Mouse (Mus musculus) brain, embryonic 14.5 days (tissue): Measurements from ENCODE around the gene Sav1. TPM values are rescaled to one million over a fixed set of nuclear protein-coding genes. Genes with fewer than 3 reads are reported as not detected.

Experiments
- DNase-seq: peaks from one replicate; pipeline ENCODE4 v3.0.0-alpha.2; 2011; ENCODE audit warnings: low read depth
- CTCF ChIP-seq: fragments of 200-500 bp; IDR thresholded peaks from 2 replicates; pipeline ENCODE4 v1.5.1; 2012; ENCODE audit warnings: inconsistent platforms, mild to moderate bottlenecking, moderate library complexity, borderline replicate concordance; ENCODE audit not compliant: insufficient read depth, insufficient read length; ENCODE audit errors: extremely low read depth
- POLR2A ChIP-seq: fragments of 200-500 bp; IDR thresholded peaks from 2 replicates; pipeline ENCODE4 v1.6.1; 2012; ENCODE audit warnings: mild to moderate bottlenecking, inconsistent platforms, borderline replicate concordance; ENCODE audit not compliant: poor library complexity, insufficient read depth, insufficient read length, severe bottlenecking; ENCODE audit errors: extremely low read depth
- polyA plus RNA-seq: library from polyadenylated mRNA; depleted of rRNA; stranded (reverse); fragments of >200 nt; gene quantifications from 2 replicates; pipeline ENCODE4 v1.2.3, GENCODE M21; 2012; rRNA removed

Gene Sav1
- polyA plus RNA-seq, 1 experiment, result 29.6 TPM

DNA sequence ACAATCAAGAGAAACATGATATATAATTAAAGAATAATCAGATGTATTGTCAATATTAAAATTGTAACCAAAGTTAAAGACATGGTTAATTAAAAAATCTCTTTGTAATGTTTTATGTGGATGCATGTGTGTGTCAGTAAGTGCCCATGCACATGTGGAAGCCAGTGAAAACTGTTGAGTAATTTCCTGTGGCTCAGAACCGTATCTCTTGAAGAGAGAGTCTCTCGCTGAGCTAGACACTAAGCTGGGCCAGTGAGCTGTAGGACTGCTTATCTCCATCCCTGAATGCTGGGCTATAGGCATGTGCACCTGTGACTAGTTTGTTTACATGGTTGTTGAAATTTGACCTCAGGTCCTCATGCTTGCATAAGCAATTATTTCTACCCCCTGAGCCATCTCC is 29.4 kb downstream of the Sav1 start:
- DNase-seq, result no peak
- no peak for TF ChIP-seq POLR2A
- TF ChIP-seq CTCF, result no peak

DNA sequence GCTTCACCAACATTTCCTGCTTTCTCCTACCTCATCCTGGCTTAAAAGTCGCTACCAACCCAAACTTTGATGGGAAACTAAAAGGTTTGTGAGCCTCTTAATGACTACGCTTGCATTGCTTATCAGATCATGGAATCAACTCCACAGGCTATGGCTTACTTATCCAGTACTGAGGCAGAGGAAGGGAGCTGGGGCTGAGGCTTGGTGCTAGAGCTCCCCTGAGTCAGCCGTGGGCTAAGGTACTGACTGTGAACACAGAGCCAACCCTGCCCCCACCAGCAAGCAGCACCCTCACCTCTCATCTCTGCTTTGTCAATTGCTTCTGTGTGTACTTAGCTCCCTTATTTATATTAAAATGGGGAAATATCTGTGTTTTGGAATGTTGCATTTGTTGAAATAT is 39.3 kb downstream of the Sav1 start:
- no peak for DNase-seq
- TF ChIP-seq CTCF, result no peak
- TF ChIP-seq POLR2A, result no peak

DNA sequence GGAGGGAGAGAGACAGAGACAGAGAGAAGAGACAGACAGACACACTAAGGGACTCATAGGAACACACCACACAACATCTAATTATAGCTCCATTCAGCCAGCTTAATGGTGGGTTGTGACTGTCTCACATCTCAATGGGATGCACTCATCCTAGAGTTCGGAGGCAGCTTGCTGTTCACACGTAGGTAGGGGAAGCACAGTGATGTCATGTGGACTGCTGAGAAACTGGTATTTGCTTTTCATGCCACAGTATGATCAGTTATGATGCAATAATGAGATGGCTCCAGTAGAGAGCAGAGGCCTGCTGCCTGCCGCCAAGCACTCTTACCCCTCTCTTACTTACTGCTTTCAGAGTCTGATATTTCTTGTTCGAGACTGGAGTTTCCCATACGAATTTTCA is 40.9 kb downstream of the Sav1 start:
- TF ChIP-seq CTCF (no peak), POLR2A (no peak)
- DNase-seq, result no peak

DNA sequence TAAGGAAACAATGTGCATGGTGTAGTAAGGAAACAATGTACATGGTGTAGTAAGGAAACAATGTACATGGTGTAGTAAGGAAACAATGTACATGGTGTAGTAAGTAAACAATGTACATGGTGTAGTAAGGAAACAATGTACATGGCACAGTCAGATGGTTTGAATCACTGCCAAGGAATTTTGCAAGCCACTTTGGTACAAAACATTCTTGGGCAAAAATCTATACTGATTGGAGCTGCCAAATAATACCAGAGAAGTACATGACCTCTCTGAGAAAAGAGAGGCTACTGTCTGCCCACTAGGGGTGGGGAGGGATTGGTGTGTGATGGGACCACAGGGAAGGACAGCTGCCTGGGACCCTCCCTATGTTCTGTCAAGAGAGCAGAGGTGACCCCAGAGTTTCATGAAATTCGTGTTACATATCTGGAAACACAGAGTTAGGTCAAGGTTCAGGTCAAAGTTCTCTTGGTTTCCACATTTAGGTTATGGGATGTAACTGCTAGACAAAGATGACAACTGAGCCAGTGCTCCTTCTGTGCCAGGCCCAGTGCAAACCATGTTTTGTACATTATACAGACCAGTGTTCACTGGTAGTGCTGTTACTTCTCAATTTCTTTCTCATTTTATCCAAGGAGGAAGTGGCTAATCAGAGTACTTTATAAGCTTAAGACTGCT is 45.0 kb downstream of the Sav1 start:
- TF ChIP-seq CTCF (no peak), POLR2A (no peak)
- DNase-seq, result no peak

DNA sequence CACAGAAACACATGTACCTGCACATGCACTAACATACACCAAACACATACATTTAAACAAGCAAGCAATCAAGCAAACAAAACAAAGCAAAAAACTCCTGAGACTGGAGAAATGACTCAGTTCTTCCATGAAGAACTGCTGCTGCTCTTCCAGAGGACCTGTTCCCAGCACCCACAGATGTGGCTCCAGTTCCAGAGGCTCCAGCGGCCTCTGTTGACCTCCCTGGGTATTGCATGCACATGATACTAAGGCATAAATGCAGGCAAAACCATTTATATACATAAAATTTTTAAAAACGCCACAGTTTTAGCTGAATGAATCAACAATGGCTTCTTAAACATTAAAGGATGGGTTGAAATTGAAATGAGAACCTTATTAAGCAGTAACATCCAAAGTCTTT is 47.5 kb downstream of the Sav1 start:
- DNase-seq, result no peak
- TF ChIP-seq CTCF, result no peak
- no peak for TF ChIP-seq POLR2A

DNA sequence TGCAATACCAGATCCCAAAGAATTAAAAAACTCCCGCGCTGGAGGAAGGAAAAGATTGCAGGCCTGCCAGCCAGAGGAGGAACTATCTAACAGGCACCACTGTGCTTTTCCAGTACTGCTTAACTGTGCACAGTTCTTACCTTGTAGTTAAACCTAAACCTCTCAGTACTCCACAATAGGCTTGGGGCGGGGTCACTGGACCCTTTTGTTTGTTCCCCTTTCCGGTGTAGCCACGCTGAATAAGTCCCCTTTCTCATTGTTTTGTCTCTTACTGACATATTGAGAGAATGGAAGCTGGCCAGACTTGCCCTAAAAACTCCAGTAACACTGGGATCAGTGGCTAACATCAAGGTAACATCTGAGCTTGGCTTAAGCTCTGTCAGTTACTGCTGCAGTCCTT is 49.1 kb downstream of the Sav1 start:
- no peak for DNase-seq
- TF ChIP-seq POLR2A (no peak), CTCF (no peak)

DNA sequence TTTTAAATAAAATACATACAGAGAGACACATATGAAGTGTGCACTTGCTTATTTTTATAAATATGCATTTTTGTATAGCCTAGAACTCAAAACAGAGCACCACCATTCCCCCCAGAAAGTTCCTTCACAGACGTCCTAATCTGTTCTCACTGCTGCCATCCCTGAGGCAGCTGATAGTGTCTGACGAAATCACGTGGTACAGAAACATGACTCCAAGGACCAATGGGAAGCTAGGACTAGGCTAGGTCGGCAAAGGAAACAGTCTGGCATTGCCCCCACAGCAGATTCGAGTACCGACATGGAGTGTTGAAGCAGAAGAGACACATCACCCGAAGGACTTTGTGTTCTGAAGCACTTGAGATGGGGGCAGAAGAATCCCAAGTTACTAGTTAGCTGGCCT is 60.1 kb downstream of the Sav1 start:
- DNase-seq, result no peak
- TF ChIP-seq CTCF (no peak), POLR2A (no peak)

DNA sequence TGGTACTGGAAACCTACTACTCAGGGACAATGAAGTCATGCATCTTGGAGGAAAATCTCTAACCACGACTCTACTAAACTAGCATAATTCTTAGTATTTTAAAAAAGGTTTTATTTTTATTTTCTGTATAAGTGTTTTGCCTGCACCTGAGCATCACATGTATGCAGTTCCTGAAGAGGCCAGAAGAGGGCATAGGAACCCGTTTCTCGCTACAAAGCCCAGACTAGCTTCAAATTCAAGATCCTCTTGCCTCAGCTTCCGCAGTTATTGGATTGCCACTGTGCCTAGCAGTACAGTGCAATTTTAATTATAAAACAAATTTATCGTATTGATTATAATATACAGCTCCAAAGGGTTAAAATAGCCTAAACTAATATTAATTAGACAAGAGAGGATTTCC is 62.8 kb downstream of the Sav1 start:
- peak; percentile 73 for DNase-seq
- TF ChIP-seq CTCF, result peak; percentile 75; the same call in 1 of the 2 replicates
- TF ChIP-seq POLR2A, result no peak

DNA sequence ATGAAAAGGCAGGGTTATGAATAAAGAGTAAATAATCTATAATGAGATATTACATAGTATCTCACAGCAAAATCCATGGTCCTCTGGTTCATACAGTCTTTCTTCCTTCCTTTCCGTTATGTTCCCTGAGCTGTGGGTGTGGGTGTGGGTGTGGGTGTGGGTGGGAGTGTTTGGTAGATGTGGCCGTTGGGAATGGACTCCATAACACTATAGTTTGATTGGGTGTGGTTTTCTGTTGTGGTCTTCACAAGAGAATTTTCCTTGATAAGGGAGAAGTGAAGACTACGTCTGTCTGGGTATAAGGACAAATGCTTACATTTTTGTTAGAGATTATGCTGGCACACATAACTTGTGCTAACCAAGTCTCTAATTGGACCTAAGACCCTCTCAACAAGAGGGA is 63.2 kb downstream of the Sav1 start:
- no peak for TF ChIP-seq CTCF
- no peak for TF ChIP-seq POLR2A
- no peak for DNase-seq

DNA sequence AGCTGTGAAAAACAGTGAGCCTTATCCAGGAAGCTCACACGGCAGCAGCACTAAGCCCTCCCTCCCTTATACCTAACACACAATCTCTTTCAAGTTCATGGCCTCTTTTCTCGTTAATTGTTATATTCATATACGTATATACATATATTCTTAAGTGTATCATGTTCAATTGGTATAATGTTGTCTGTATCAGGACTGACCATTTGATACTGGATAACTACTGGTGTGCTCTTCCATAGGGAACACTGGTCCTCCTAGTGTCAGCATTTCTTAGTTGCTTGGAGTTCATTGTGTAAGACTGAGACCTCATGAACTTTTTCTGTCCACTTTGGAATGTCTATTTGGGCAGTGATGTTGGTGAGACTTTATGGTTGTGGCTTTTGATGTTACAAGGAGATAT is 63.7 kb downstream of the Sav1 start:
- TF ChIP-seq CTCF (no peak), POLR2A (no peak)

DNA sequence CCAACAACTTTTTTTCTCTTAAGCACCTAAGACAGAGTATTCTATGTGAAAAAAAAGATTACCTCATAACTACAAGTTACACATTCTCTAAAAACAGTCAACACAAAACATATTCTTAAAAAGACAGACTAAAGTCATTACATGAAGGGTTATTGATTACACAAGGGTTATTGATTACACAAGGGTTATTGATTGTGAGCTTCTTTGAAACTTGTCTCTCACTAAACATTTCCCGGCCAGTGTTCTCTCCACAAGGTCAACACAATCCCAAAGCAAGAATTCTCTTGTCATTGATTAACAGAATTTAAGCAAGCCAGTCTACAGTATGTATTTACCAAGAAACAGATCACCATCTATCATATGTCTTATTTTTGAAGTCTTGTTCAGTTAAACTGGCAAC is 64.7 kb downstream of the Sav1 start:
- no peak for TF ChIP-seq CTCF
- TF ChIP-seq POLR2A, result no peak
- no peak for DNase-seq

More for the DNA sequence above, 63.7 kb downstream of the Sav1 start:
- DNase-seq, result no peak

DNA sequence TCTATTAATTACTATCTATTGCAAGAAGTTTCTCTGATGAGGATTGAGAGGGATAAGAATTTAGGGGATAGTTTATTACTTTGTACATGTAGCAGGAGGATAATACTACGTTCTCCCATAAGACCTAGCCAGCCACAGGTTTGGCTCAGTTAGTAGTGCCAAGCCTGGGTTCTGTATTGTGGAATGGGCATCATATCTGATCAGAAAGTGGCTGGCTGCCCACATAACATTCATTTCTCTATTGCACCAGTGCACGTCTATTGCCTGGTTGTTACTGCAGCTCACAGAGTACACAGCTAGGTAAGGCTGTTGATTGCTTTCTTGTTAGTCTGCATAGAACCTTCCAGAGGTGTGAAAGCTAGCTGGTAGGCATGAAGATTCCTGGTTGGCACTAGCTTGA is 68.9 kb downstream of the Sav1 start:
- TF ChIP-seq CTCF, result no peak
- no peak for TF ChIP-seq POLR2A
- no peak for DNase-seq

Other genes with a start within 250 kb of the Sav1 start
- gene Cdkl1, start 195.7 kb downstream of the Sav1 start, polyA plus RNA-seq, result 2.2 and 3.4 TPM in 2 replicates
- gene Atl1, start 94.4 kb downstream of the Sav1 start, polyA plus RNA-seq, result 47.7 and 75.7 TPM in 2 replicates
- 20.4 and 25.7 TPM in 2 replicates for gene Map4k5, start 93.8 kb downstream of the Sav1 start, polyA plus RNA-seq
- 23.8 and 29.7 TPM in 2 replicates for gene Nin, start 126.7 kb upstream of the Sav1 start, polyA plus RNA-seq
- gene Abhd12b, start 167.1 kb upstream of the Sav1 start, polyA plus RNA-seq, result 0.18 and 0.34 TPM in 2 replicates
- gene Pygl, start 244.5 kb upstream of the Sav1 start, polyA plus RNA-seq, result 5.0 and 6.6 TPM in 2 replicates